Mouse (Mus musculus) thymus, postnatal 36 days (tissue): Measurements from ENCODE around the gene Gm29666.
"Not testable (repeated sequence)": the region's sequence is repeated elsewhere in the genome, so short reads cannot be mapped to it uniquely, and the experiment has no call there.

Experiments used
- DNase-seq, 2 experiments: peaks; one replicate each; pipeline ENCODE4 v3.0.0; 2022; ENCODE audit warnings: mixed read lengths in 2 of 2

Gm29666 gene

DNA sequence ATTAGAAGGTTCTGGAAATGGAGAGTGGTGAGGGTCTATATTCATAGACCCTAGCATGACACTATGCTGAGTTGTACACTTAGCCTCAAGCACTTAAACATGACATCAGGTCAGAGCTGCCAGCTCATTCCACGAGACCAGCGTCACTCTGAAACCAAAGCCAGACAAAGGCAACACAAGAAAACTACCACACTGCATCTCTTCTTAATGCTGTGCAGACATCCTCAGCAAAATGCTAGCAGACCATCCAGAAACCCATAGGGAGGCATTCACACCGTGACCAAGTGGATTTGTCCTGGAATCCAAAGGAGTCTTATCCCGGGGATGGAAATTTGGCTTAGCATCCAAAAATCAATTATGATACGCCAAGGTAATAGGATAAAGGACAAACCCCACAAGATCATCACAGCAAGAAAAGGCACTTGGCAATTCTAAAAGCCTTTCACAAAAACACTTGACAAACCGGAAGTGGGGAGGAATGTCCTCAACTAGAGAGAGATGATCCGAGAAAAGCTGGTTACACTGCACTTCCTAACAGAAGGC, 15.9 kb downstream of the Gm29666 start:
- DNase-seq, result no peak

DNA sequence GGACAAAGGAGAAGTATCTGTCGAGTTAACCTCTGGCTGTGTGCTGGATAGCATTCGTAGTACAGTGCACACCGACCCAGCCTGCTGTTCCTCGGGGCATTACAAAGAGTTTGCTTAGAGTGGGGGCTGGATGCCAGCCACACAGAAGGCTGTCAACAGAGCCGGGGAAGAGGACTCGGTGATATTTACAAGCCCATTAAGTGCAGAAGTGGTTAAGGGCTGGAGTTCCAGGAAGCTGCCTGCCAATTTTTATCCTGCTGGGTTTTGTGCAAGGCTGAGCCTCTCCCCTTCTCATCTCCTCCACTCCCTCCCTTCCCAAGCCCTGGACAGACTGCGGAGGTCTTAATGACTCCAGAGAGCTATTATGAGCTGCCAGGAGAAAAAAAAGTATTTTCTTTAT, 21.8 kb downstream of the Gm29666 start:
- no peak for DNase-seq

- DNase-seq, result no peak
These were observed 23.2 kb downstream of the Gm29666 start for GRCm38 (mm10) chr15:84896664-84897063.

DNA sequence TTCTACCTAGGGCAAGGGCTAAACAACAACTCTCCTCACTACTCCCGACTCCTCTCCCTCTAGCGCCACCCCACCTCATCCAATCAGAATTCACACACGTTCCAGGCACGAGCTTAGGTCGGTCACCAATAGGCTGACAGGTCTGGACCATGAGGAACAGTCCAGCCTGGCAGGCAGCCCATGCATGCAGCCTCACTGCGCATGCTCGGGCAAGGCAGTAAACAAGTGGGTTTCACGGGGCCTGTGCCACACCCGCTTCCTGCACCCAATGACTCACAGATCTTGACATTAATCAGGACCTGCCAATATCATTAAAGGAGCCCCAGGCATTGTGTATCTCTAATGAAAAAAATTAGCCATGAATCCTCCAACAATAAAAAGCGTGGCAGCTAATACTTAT, 23.6 kb downstream of the Gm29666 start:
- not testable (repeated sequence) for DNase-seq

DNA sequence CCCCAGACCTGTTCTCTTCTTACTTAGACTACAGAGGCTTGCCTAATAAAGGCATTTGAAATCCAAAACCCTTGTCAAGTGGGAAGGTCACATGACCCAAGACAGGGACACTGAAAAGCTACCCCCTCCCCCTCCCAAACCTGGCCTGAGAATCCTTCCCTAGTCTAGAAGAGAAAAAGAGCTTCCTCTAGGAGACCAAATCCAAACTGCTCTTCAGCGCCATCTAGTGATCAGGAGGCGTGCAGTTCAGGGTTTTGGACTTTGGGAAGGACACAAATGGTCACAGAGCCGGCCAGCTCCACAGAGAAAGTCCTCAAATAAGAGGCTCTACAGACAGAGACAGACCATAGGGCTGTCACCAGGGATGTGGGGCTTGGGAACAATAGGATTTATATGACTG, 28.2 kb downstream of the Gm29666 start:
- peak; percentile 14 to 26 for DNase-seq

- no peak for DNase-seq
These were observed 28.6 kb downstream of the Gm29666 start for GRCm38 (mm10) chr15:84891246-84891645.

GRCm38 (mm10) chr15:84888066-84888465, 31.8 kb downstream of the Gm29666 start:
- no peak for DNase-seq

DNA sequence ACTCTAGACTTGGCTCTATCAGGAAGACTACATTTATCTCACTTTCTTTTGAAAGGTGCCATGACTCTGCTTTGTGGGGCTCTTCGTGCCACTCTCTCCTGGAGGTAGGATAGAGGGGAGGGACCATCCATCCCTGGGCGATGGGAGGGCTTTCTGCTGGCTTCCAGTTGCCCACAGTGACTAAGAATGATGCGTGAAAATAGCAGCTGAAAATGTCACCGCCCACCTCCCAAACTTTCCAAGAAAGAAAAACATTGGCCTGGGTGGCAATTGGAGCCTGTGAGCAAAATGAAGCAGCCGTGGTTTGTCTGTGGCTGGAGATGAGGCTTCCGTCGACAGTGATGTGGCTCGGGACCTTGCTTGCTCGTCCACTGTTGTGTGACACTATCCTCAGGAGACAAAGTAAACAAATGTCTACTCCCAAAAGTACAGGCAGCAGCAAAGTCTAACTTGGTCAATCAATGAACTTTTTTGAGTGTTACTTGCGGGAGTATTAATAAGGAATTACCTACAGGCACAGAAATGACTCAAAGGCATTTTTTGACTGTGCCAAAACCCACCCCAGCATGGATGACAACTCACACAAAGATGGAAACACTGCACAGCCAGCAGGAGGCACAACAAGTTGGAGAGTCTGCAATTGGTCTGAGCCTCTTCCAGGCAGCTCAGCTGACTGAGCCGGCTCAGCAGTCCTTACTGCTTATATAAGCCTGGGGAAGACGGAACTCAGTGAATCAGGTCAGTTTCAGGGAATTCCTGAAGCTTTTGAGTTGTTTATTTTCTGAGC, 42.6 kb downstream of the Gm29666 start:
- no peak for DNase-seq

DNA sequence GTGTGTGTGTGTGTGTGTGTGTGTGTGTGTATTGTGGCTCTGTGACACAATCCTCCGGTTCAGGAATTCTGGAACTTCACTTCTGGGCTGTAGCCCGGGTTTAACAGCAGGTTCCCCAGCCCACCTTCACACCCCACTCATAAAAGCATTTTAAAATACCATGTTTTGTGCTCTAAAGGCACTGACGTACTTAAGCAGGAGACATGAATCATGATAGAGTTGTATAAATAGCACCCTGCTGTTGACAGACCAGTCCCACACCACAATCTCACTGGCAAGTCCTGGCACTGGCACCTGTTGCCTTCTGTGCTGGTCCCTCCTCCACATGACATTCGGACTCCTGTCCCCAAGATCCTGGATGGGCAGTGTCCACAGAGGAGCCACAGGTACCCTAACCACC, 46.0 kb downstream of the Gm29666 start:
- no peak for DNase-seq

DNA sequence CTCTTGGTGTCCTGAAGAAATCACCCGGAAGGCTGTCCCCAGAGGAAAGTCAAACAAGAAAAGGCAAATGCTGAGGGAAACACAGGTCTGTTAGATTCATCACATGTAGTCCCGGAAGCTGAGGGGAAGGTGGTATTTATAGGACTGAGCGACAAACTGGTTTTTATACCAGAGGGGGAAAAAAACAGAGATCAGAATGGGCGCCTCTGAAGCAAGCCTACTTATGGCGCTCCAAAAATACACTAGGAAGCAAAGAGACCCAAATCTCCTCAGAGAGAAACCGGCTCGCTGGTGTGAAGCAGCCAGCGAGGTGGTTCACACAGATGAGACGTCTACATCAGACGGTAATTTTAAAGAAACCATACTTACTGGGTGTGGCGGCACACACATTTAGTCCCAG, 46.8 kb downstream of the Gm29666 start:
- DNase-seq, result no peak

DNA sequence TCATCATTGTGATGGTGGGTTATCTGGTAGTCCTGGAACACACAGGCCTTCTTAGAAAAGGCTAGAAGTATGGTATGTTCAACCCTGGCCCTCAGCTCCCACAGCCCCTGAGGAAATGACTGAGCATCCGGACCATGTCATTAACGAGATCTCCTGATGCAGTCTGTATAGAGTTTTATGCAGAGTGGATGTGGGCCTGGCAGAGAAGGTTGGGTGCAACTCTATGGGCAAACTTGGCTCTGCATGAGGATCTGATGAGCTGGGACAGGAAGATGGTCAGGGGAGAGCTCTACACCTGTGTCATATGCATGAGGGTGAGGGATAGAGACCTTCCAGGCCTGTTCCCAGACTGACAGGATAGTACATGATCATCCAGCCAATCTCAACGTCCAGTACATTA, 48.0 kb downstream of the Gm29666 start:
- DNase-seq, result no peak

DNA sequence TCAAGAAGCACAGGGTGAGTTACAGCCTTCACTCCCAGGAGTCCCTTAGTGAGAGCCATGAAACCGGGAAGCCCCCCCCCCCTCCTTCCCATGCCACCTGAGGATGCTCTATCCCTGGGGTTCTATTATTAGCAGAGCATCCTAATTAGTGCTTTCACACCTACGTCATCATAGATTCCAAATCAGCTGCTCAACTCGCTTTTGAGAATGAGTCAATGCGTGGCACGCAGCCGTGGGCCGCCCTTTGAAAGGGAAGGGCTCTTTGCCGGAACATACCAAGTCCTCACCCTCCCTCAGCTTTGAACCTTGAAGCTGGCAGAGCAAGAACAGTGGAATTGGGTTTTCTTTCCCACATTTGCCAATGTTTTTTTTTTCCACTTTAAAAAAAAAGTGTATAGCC, 57.9 kb downstream of the Gm29666 start:
- DNase-seq, result no peak
